Mouse (Mus musculus): Measurements from ENCODE around the gene Tm4sf20. TPM values are rescaled to one million over a fixed set of nuclear protein-coding genes. Genes with fewer than 3 reads are reported as not detected.

Gene Tm4sf20
- total and polyA plus RNA-seq, 3 experiments, result not detected

GRCm38 (mm10) chr1:82724339-82725025 lies 43.8 kb downstream of the Tm4sf20 start, which contains the start of gene Mff:
Mff (plus strand) TSS chr1:82724890.
- H3K27ac ChIP-seq (ENCODE audit: insufficient read depth, low read depth), result no peak within 1 kb of the TSS
- TF ChIP-seq KAT2A (IDR thresholded peaks at IDR 0.05; ENCODE audit: insufficient replicate concordance, low read length), result peak; percentile 99
- TF ChIP-seq MYC (IDR thresholded peaks at IDR 0.05; ENCODE audit: low read depth, low read length), result no peak
- TF ChIP-seq NRF1 (IDR thresholded peaks at IDR 0.05; ENCODE audit: low read depth, low read length), result peak; percentile 72
- no peak for TF ChIP-seq JUN (IDR thresholded peaks at IDR 0.05; ENCODE audit: insufficient read depth, low read depth, low read length)
- TF ChIP-seq MAX (IDR thresholded peaks at IDR 0.05; ENCODE audit: low read length), result peak; percentile 94
- peak; percentile 100 for TF ChIP-seq HCFC1 (IDR thresholded peaks at IDR 0.05; ENCODE audit: low read depth, low read length)
- TF ChIP-seq RAD21 (IDR thresholded peaks at IDR 0.05; ENCODE audit: low read depth, low read length), result no peak
- peak; percentile 84 for TF ChIP-seq TCF12 (IDR thresholded peaks at IDR 0.05; ENCODE audit: low read depth, low read length)
- peak; percentile 57; the same call in 1 of the 2 replicates for TF ChIP-seq BHLHE40 (IDR thresholded peaks at IDR 0.05; ENCODE audit: low read depth, low read length)
- peak; percentile 98 for TF ChIP-seq SIN3A (IDR thresholded peaks at IDR 0.05; ENCODE audit: low read length)
- peak; percentile 69 for TF ChIP-seq TBP (conservative IDR thresholded peaks at IDR 0.05; ENCODE audit: low read depth, low read length)
- TF ChIP-seq IRF4 (IDR thresholded peaks at IDR 0.05; ENCODE audit: low read depth, low read length), result peak; percentile 71
- peak; percentile 99 for TF ChIP-seq ELF1 (IDR thresholded peaks at IDR 0.05; ENCODE audit: low read depth, low read length)
- TF ChIP-seq ETS1 (conservative IDR thresholded peaks at IDR 0.05; ENCODE audit: low read depth, low read length), result no peak; the same call in 1 of the 2 replicates
- TF ChIP-seq ZNF384 (IDR thresholded peaks at IDR 0.05; ENCODE audit: low read depth, low read length), result no peak
- peak; percentile 88 for TF ChIP-seq POLR2A (IDR thresholded peaks at IDR 0.05; ENCODE audit: low read depth, low read length)
- peak; percentile 98 for TF ChIP-seq USF2 (conservative IDR thresholded peaks at IDR 0.05; ENCODE audit: low read depth, low read length)
- peak; percentile 78 for TF ChIP-seq NELFE (IDR thresholded peaks at IDR 0.05; ENCODE audit: low read depth, low read length)
- TF ChIP-seq CHD2 (IDR thresholded peaks at IDR 0.05; ENCODE audit: low read length), result no peak
- TF ChIP-seq USF1 (IDR thresholded peaks at IDR 0.05; ENCODE audit: low read depth, low read length), result peak; percentile 97
- peak; percentile 77; the same call in 1 of the 2 replicates for TF ChIP-seq GABPA (IDR thresholded peaks at IDR 0.05; ENCODE audit: insufficient replicate concordance, low read depth, low read length)
- no peak for TF ChIP-seq MAFK (IDR thresholded peaks at IDR 0.05; ENCODE audit: insufficient replicate concordance, low read length)

More at GRCm38 (mm10) chr1:82724339-82725025, 43.8 kb downstream of the Tm4sf20 start, which contains the start of gene Mff:
- Histone ChIP-seq H3K4me2 (ENCODE audit: insufficient read depth, low read depth, poor library complexity, severe bottlenecking) (peak within 1 kb of the TSS; percentile 97), H3K4me1 (ENCODE audit: control insufficient read depth in 1 of 2, insufficient read depth in 2 of 2) (peaks cover 0 to 20% of the 10 kb centered on the region in 2 experiments; a peak in 2 of 4 replicates), H3K36me3 (replicated peaks in 1 of 2; ENCODE audit: control insufficient read depth in 1 of 2, insufficient read depth in 1 of 2, low read length in 1 of 2) (peaks cover 8 to 23% of the 10 kb centered on the region in 2 experiments), H3K9ac (ENCODE audit: insufficient read depth, low read depth) (peak within 1 kb of the TSS; percentile 97), H3K27me3 (replicated peaks) (no peaks in the 10 kb centered on the region), H3K79me2 (replicated peaks; ENCODE audit: control insufficient read depth, extremely low read depth, insufficient read depth, poor library complexity, severe bottlenecking) (peaks cover 17% of the 10 kb centered on the region), H3K9me3 (replicated peaks; ENCODE audit: low read length) (no peaks in the 10 kb centered on the region), H3K4me3 (replicated peaks in 1 of 3; ENCODE audit: low read depth in 2 of 3, low read length in 2 of 3, poor library complexity in 1 of 3) (peak within 1 kb of the TSS; percentile 79 to 94 (median 79))
- in situ Hi-C loops (cut with MboI; ENCODE audit: low pct_ligation_motif_present, low pct_unique_long_range_greater_than_20kb, low sequenced_read_pairs), result no loop called here
- dilution Hi-C loops (cut with MboI; ENCODE audit: extremely low pct_ligation_motif_present, extremely low pct_unique_long_range_greater_than_20kb, low sequenced_read_pairs), result no loop called here
- DNase-seq (ENCODE audit: extremely low read depth), result peak; percentile 97
